10 mouse cellular contexts compared by ENCODE assay signal in the genomic region with DNA sequence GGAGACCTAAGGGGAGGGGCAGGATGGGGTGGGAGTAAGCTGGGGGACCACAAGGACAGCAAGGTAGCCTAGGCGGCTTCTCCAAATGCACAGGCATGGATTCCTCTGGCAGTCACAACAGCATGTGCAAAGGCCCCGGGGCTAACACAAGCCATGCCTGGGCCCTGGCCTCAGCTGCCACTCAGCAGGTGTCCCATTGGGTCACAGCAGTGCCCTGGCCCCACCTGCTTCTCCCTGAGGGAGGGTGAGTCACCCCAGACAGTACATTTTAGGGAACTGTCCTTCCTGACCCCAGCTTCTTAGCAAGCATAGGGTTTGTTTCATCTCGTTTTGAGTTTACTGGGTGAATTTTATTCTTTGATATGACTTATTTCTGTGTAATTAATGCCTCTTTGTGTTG. TPM values are rescaled to one million over a fixed set of nuclear protein-coding genes. Genes with fewer than 3 reads are reported as not detected.
DNase-seq lines count a peak whose midpoint lies in the region; ATAC-seq and TF ChIP-seq lines count a peak whose summit lies in the region.
"Had no signal": no experiment of that assay in that cellular context is flagged by ENCODE, and none has a peak within 500 bp of the region (broad histone marks: within the 10 kb centered on the region; RNA-seq: fewer than 3 reads in every experiment).

No protein-coding gene starts in this region.

- peaks cover 13% of the 10 kb centered on the region for H3K36me3 ChIP-seq in heart, embryonic 16.5 days (ENCODE audit: control insufficient read depth, insufficient read depth)
- no peaks in the 10 kb centered on the region for H3K36me3 ChIP-seq in testis, adult 2 months (ENCODE audit: control insufficient read depth, insufficient read depth, low read length)
- H3K36me3 ChIP-seq in limb, embryonic 11.5 days (ENCODE audit: control insufficient read depth, insufficient read depth, low read length) = peaks cover 18% of the 10 kb centered on the region

- DNase-seq in heart, adult 8-10 months (ENCODE audit: low spot score) = no peak
- no peak for DNase-seq in testis, postnatal 14 days (ENCODE audit: low spot score)
- no peak for DNase-seq in limb, embryonic 11.5 days (ENCODE audit: low spot score)
- DNase-seq in spleen, postnatal 14 days (ENCODE audit: low spot score in 2 of 2) = no peak
- no peak for DNase-seq in layer of hippocampus, adult 2 months (ENCODE audit: low spot score in 2 of 2)

- H3K9ac ChIP-seq in heart, embryonic 16.5 days (ENCODE audit: low read length) = peak overlapping the region; percentile 57
- H3K9ac ChIP-seq in limb, embryonic 11.5 days (ENCODE audit: low read length) = no peak overlapping the region

- ATAC-seq in heart, embryonic 16.5 days (replicated peaks; ENCODE audit: extremely low read depth, insufficient read depth, low FRiP score) = 0 out of 2 replicates have a peak, but pooled peaks have one; percentile 5
- ATAC-seq in limb, embryonic 11.5 days (ENCODE audit: insufficient number of reproducible peaks, low FRiP score, low TSS enrichment, low read depth) = no peak
- no peak for ATAC-seq in cerebellum, adult (ENCODE audit: insufficient number of reproducible peaks, low FRiP score, low TSS enrichment)

- peak overlapping the region; percentile 92 for H3K27ac ChIP-seq in heart, embryonic 16.5 days (ENCODE audit: low read length)
- H3K27ac ChIP-seq in testis, adult 2 months (ENCODE audit: control insufficient read depth, insufficient read depth, low read depth, low read length) = 0 out of 2 replicates have a peak overlapping the region, but pooled peaks have one; percentile 23
- no peak overlapping the region for H3K27ac ChIP-seq in limb, embryonic 11.5 days (replicated peaks; ENCODE audit: low read depth, low read length)
- no peak overlapping the region for H3K27ac ChIP-seq in layer of hippocampus, adult 2 months
- H3K27ac ChIP-seq: neural tube, embryonic 13.5 days had no signal

- H3K9me3 ChIP-seq in heart, embryonic 16.5 days (replicated peaks; ENCODE audit: control insufficient read depth, low read length) = no peaks in the 10 kb centered on the region
- H3K9me3 ChIP-seq in limb, embryonic 11.5 days (ENCODE audit: control insufficient read depth, low read length) = no peaks in the 10 kb centered on the region
- H3K9me3 ChIP-seq: neural tube, embryonic 13.5 days had no signal

- 74% methylated on average over 3 of the region's 3 CpGs for WGBS in heart, embryonic 16.5 days
- 55% methylated on average over 3 of the region's 3 CpGs for WGBS in limb, embryonic 11.5 days

- peaks cover 14% of the 10 kb centered on the region for H3K4me1 ChIP-seq in heart, embryonic 16.5 days (ENCODE audit: control insufficient read depth, insufficient read depth, low read length)
- peaks cover 3% of the 10 kb centered on the region for H3K4me1 ChIP-seq in testis, adult 2 months (ENCODE audit: control insufficient read depth, insufficient read depth, low read length)
- no peaks in the 10 kb centered on the region for H3K4me1 ChIP-seq in limb, embryonic 11.5 days (ENCODE audit: control insufficient read depth, insufficient read depth, low read length)

- H3K27me3 ChIP-seq in heart, embryonic 16.5 days (ENCODE audit: control insufficient read depth, insufficient read depth, low read length) = no peaks in the 10 kb centered on the region
- no peaks in the 10 kb centered on the region for H3K27me3 ChIP-seq in testis, adult 2 months (ENCODE audit: control insufficient read depth, insufficient read depth, low read length)
- no peaks in the 10 kb centered on the region for H3K27me3 ChIP-seq in limb, embryonic 11.5 days (ENCODE audit: control insufficient read depth, insufficient read depth, low read length)
- H3K27me3 ChIP-seq: neural tube, embryonic 13.5 days had no signal

- peak overlapping the region; percentile 44 for H3K4me2 ChIP-seq in heart, embryonic 16.5 days (ENCODE audit: low read depth, low read length)
- 0 out of 2 replicates have a peak overlapping the region, but pooled peaks have one; percentile 15 for H3K4me2 ChIP-seq in limb, embryonic 11.5 days (ENCODE audit: low read depth, severe bottlenecking)

- TF ChIP-seq POLR2A in testis, adult 2 months (IDR thresholded peaks at IDR 0.05; ENCODE audit: control insufficient read depth, low read depth, low read length) = no peak

- no peak for TF ChIP-seq CTCF in testis, adult 2 months (IDR thresholded peaks at IDR 0.05; ENCODE audit: control insufficient read depth, insufficient read depth, insufficient replicate concordance, low read depth, low read length)
- TF ChIP-seq CTCF in layer of hippocampus, adult 2 months (conservative IDR thresholded peaks at IDR 0.05) = no peak

- H3K4me3 ChIP-seq in heart, embryonic 16.5 days (ENCODE audit: low read length) = peak overlapping the region; percentile 8; the same call in 1 of the 2 replicates
- H3K4me3 ChIP-seq in testis, adult 2 months (ENCODE audit: control insufficient read depth, low read depth, low read length) = no peak overlapping the region
- H3K4me3 ChIP-seq in limb, embryonic 11.5 days (ENCODE audit: low read depth, low read length) = no peak overlapping the region; the same call in 1 of the 2 replicates
- H3K4me3 ChIP-seq in layer of hippocampus, adult 2 months = no peak overlapping the region
- H3K4me3 ChIP-seq: neural tube, embryonic 13.5 days had no signal

RNA-seq across cellular contexts. Expression of a gene that starts 9.6 kb away (rescaled TPM):
- 252 and 258 TPM in 2 replicates for polyA plus RNA-seq in heart, embryonic 16.5 days (2015; fragmentation: Nextera tagmentation; extraction: Ambion mirVana)
- total RNA-seq in heart, adult 8-10 months (2022) = 10 to 100 TPM; 57.9 to 67.1 (median 63.4) TPM
- polyA plus RNA-seq in testis, adult 2 months (2012; rRNA removed) = 148 and 168 TPM in 2 replicates
- 356 and 388 TPM in 2 replicates for polyA plus RNA-seq in limb, embryonic 11.5 days (2014; fragmentation: Nextera tagmentation; extraction: Ambion mirVana)
- 10 to 100 TPM; 58.2 to 61.8 TPM for total RNA-seq in layer of hippocampus, adult 2 months (2021)

RNA-seq across cellular contexts. Expression of a gene that starts 16.1 kb away (rescaled TPM):
- 58.7 and 59.3 TPM in 2 replicates for polyA plus RNA-seq in heart, embryonic 16.5 days (2015; fragmentation: Nextera tagmentation; extraction: Ambion mirVana)
- 100 to 1,000 TPM in 3 of 4 experiments, 10 to 100 TPM in 1; 84.2 to 134 (median 114) TPM for total RNA-seq in heart, adult 8-10 months (2022)
- polyA plus RNA-seq in testis, adult 2 months (2012; rRNA removed) = 79.2 and 105 TPM in 2 replicates
- polyA plus RNA-seq in limb, embryonic 11.5 days (2014; fragmentation: Nextera tagmentation; extraction: Ambion mirVana) = 104 and 109 TPM in 2 replicates
- total RNA-seq in layer of hippocampus, adult 2 months (2021) = 100 to 1,000 TPM; 165 to 181 TPM

RNA-seq across cellular contexts. Expression of a gene that starts 20.6 kb away (rescaled TPM):
- polyA plus RNA-seq in heart, embryonic 16.5 days (2015; fragmentation: Nextera tagmentation; extraction: Ambion mirVana) = 0.05 TPM in 1 of 2 replicates, not detected in the other
- under 1 TPM in 1 of 4 experiments, not detected in 3; 0.06 TPM for total RNA-seq in heart, adult 8-10 months (2022)
- 286 and 302 TPM in 2 replicates for polyA plus RNA-seq in testis, adult 2 months (2012; rRNA removed)
- not detected in 2 replicates for polyA plus RNA-seq in limb, embryonic 11.5 days (2014; fragmentation: Nextera tagmentation; extraction: Ambion mirVana)
- total RNA-seq in layer of hippocampus, adult 2 months (2021) = under 1 TPM; 0.07 to 0.08 TPM

RNA-seq across cellular contexts. Expression of a gene that starts 22.5 kb away (rescaled TPM):
- 35.5 and 36.7 TPM in 2 replicates for polyA plus RNA-seq in heart, embryonic 16.5 days (2015; fragmentation: Nextera tagmentation; extraction: Ambion mirVana)
- total RNA-seq in heart, adult 8-10 months (2022) = 10 to 100 TPM; 40.0 to 57.7 (median 44.4) TPM
- polyA plus RNA-seq in testis, adult 2 months (2012; rRNA removed) = 3.7 and 4.9 TPM in 2 replicates
- 48.9 and 59.4 TPM in 2 replicates for polyA plus RNA-seq in limb, embryonic 11.5 days (2014; fragmentation: Nextera tagmentation; extraction: Ambion mirVana)
- 10 to 100 TPM; 25.4 to 29.1 TPM for total RNA-seq in layer of hippocampus, adult 2 months (2021)

RNA-seq across cellular contexts. Expression of a gene that starts 35.7 kb away (rescaled TPM):
- polyA plus RNA-seq in heart, embryonic 16.5 days (2015; fragmentation: Nextera tagmentation; extraction: Ambion mirVana) = not detected in 2 replicates
- total RNA-seq in heart, adult 8-10 months (2022) = not detected
- 0.86 and 0.91 TPM in 2 replicates for polyA plus RNA-seq in testis, adult 2 months (2012; rRNA removed)
- polyA plus RNA-seq in limb, embryonic 11.5 days (2014; fragmentation: Nextera tagmentation; extraction: Ambion mirVana) = not detected in 2 replicates
- not detected for total RNA-seq in layer of hippocampus, adult 2 months (2021)
- total RNA-seq: left cerebral cortex, postnatal 14 days had no signal
- polyA plus RNA-seq: neural tube, embryonic 13.5 days had no signal

Comparison
In these comparisons a context has a peak if more than half of its experiments do, and no peak if none do; other contexts are left out.
1. H3K27ac ChIP-seq: peak in heart, embryonic 16.5 days (single experiment) and testis, adult 2 months (single experiment); none in limb, embryonic 11.5 days (single experiment) and layer of hippocampus, adult 2 months (single experiment).
2. RNA of a gene that starts 20.6 kb away (polyA plus RNA-seq): 286 to 302 TPM in testis, adult 2 months; 0.05 TPM in heart, embryonic 16.5 days and not detected in limb, embryonic 11.5 days; every median in the first group is over 100 times any median in the second.